Mouse (Mus musculus) lung, postnatal 4 days (tissue): Measurements from ENCODE around the gene Tas2r122.
"Not testable (repeated sequence)": the region's sequence is repeated elsewhere in the genome, so short reads cannot be mapped to it uniquely, and the experiment has no call there.

ENCODE experiments used
- DNase-seq, 2 experiments: peaks; one replicate each; pipeline ENCODE4 v3.0.0; 2021

Gene Tas2r122

GRCm38 (mm10) chr6:132711828-132712227 lies at the start of gene Tas2r122:
Gene Tas2r122 (minus strand): TSS chr6:132711928.
- DNase-seq, result no peak

DNA sequence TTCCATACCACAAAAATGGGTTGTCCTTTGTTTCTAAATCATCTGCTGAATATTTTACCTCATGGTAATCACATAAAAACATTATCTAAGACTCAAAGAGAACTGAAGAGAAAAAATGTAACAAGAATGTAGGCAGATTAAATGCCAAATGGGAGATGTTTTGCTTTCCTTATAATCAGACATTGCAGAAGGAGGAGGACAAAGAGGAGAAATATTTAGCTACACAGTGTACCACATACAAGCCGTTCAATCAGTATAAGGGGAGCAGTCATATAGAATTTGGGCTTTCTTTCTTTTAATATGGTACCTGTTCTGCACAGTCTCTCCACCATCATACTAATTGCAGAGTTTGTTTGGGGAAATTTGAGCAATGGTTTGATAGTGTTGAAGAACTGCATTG lies 42.7 kb upstream of the Tas2r122 start, which contains the start of gene Tas2r124:
TSS of gene Tas2r124 (plus strand) at position 301 of the 400 bp plus-strand sequence.
- no peak for DNase-seq

- DNase-seq, result no peak
Observed at GRCm38 (mm10) chr6:132750206-132750605, 38.5 kb upstream of the Tas2r122 start.

- DNase-seq, result no peak
Observed at GRCm38 (mm10) chr6:132737935-132738334, 26.2 kb upstream of the Tas2r122 start, which contains the start of gene Tas2r115. Gene Tas2r115 (minus strand): TSS chr6:132738035.

GRCm38 (mm10) chr6:132700907-132701306 lies 10.8 kb downstream of the Tas2r122 start, which contains the start of gene Tas2r121:
Gene Tas2r121 (minus strand): TSS chr6:132701007.
- DNase-seq, result no peak

- DNase-seq, result not testable (repeated sequence)
Observed at GRCm38 (mm10) chr6:132691596-132691995, 20.1 kb downstream of the Tas2r122 start.
